Mouse (Mus musculus): ENCODE data around the gene Pik3cd.

DNA sequence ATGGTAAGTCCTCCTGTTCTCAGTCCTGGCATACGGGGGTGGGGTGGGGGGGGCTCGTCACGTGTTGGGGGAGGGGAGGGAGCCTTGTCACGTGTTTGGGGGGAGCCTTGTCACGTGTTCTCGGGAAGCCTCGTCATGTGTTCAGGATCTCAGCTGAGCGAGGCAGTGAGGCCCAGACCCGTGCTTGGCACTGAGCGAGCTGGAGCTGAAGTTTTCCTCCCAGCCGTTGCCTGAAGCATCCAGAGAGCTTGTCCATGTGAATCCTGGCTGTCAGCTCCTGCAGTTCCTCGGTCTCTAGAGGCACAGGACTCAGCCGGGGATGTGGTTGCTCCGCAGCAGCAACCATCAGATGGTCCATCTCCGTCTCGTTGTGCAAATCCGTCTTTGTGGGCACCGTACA lies 96.3 kb downstream of the Pik3cd start:
- TF ChIP-seq CTCF (IDR thresholded peaks at IDR 0.05; ENCODE audit: control insufficient read depth, insufficient read depth, low read length) (no peak), POLR2A (IDR thresholded peaks at IDR 0.05; ENCODE audit: borderline replicate concordance, control insufficient read depth, low read depth, low read length) (no peak)
